Mouse (Mus musculus) left cerebral cortex, adult 9 months (tissue): ENCODE measurements around the gene Zbtb37.

Experiments
- DNase-seq, 2 experiments: peaks; one replicate each; pipeline ENCODE4 v3.0.0; 2022; ENCODE audit warnings: low spot score in 2 of 2

Zbtb37 gene

GRCm38 (mm10) chr1:160980021-160980420 lies 54.6 kb downstream of the Zbtb37 start:
- no peak for DNase-seq

GRCm38 (mm10) chr1:160978071-160978735 lies 56.4 kb downstream of the Zbtb37 start, which contains the start of gene Serpinc1:
Gene Serpinc1, plus strand, starts transcription at chr1:160978585.
- DNase-seq = no peak

GRCm38 (mm10) chr1:160968643-160969042 lies 66.0 kb downstream of the Zbtb37 start:
- no peak for DNase-seq

GRCm38 (mm10) chr1:160967268-160967667 lies 67.4 kb downstream of the Zbtb37 start:
- no peak for DNase-seq

- no peak for DNase-seq
Measured at GRCm38 (mm10) chr1:160963199-160963598, 71.5 kb downstream of the Zbtb37 start.
